Mouse (Mus musculus) B cell, adult (primary cell): ENCODE results near the gene Col11a1. TPM values are rescaled to one million over a fixed set of nuclear protein-coding genes. Genes with fewer than 3 reads are reported as not detected.

ENCODE experiments used
- total RNA-seq: library from RNA; stranded (reverse); gene quantifications from 4 replicates; pipeline ENCODE4 v1.2.4, GENCODE M21; 2023; ENCODE audit not compliant: inconsistent age

The Col11a1 gene
- not detected in 4 replicates for total RNA-seq

GRCm38 (mm10) chr3:114029971-114030635 is at the start of gene Col11a1:
Gene Col11a1 (plus strand): TSS chr3:114030540.

